Mouse (Mus musculus): ENCODE data around the gene Fgf7. TPM values are rescaled to one million over a fixed set of nuclear protein-coding genes. Genes with fewer than 3 reads are reported as not detected.

Fgf7 gene
- total RNA-seq, 2 experiments from 2014 or later = 2.4 to 2.5 TPM

- DNase-seq = peak; percentile 36 to 53
Observed at GRCm38 (mm10) chr2:126061037-126061773, 26.7 kb downstream of the Fgf7 start.

DNA sequence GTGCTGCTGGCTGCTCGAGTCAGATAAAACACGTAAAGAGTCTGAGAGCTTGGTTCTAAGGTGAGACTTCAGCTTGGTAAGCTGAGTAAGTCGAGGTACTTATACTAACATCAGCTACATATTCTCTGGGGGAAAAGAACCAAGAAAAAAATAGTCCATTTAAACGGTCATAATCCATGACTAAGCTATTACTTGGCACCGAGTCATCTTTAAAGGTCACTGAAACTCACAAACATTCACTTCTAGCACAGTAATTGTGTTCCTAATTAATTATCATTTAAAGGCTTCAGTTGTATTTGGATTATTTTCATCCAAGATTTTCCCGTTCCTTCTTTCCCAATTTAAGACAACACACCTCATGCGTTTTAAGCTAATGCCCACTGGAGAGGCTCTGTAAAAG is 28.4 kb downstream of the Fgf7 start:
- DNase-seq = no peak

GRCm38 (mm10) chr2:126064814-126065213 is 30.4 kb downstream of the Fgf7 start:
- no peak for DNase-seq

DNA sequence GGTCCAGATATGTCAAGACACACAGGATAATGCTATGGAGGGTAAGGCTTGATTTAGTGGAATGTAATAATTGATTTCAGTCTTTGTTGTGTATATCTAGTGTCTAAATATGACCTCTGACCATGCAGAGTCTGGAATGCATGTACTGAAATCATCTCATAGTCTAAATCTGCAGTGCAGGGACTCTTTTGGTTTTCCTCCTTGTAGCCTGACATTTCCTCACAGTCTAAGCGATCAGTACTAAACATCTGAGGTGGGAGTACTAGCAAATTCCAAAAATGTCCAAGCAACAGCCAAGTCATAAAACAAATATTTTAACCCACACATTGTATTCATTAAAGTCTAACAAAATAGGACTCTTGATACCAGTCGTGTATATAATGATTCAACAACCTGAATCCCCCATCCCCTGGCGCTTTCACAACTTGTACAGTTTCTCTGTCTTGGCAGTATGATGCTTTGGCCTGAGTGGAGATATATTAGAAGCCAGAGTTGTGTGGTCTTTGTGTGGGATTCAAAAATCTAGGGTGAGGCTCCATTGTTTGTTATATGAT is 30.9 kb downstream of the Fgf7 start:
- no peak for DNase-seq

DNA sequence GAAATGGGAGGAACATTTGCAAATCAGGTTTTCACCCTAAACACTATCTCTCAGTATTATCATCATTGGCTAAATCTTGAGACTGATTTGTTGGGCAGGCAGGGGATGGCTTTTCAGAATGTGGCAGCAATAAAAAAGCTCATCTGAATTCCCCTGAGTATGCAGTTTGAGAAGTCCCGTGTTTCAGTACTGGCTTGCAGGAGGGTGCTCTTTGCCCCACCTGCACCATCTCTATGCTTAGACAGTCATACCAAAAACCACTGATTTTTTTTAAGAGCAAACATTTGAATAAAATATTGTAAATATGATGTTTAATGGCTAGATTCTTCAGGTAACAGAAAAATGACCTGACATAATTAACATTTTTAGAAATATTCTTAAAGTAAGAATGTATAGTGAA is 35.3 kb downstream of the Fgf7 start:
- no peak for DNase-seq

DNA sequence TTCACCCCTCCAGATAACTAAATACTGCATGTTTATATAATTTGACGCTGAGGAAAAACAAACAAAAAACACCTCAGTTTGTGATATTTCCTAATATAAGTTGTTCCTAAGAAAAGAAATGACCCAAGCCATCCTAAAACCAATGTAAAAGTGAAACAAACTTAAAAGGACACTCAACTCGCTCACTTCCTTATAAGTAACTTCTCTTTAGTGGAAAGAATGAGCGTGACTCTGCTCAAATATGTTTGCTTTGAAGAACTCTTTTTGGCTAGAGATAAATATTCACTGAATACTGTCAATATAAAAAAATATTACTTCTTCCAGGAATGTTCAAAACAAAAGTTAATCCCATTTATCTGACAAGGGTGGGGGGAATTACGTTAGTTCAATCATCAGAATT is 39.3 kb downstream of the Fgf7 start:
- DNase-seq = no peak

DNA sequence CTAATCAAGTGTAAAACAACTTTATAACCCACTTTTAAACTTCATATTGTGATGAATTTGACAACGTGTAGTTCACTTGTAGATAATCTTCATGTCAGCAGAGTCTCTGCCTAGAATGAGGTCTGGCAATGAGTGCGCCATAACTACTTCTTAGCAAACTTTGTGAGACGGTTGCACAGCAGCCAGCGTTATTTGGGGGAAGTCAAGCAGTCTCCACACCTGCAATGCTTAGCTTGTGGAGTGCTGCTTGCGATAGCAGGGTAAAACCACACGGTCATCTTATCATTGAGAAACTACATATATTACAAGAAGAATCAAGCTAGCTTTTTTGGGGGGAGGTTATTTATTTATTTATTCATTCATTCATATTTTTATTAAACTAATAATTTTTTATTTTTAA is 42.0 kb downstream of the Fgf7 start:
- no peak for DNase-seq

DNA sequence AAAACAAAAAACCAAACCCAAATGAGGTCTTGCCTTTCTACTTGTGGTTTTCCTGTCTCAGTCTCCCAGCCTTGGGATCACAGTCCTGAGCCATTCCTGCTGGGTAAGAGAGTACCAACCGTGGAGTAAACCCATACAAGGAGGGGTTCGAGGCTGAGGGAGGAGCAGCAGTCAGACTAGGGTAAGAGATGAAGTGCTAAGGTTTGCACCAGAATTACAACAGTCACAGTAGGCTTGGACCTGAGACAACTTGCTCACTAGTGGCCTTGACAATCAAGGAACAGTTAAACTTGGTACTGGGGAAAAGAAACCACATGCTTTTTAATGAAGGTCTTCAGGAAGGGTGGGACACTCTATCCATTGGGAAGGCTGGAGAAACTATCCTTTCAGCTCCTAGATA is 44.6 kb downstream of the Fgf7 start:
- no peak for DNase-seq

DNA sequence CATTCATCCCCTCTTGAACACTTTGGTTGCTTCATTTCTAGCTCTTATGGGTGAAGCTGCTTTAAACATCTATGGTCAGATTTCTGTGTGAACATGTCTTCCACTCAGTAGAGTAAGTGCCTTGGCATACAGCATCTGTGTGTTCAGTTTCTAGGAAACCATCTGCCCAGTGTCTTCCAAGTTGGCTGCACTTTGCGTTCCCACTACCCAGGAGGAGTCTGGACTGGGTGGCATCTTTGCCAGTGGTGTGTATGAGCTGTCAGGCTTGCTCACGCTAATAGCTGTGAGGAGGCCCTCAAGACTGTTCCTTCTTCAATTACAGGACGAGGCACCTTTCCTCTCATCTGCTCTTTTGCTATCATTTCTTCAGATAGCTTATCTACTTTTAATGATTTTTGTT is 49.9 kb downstream of the Fgf7 start:
- DNase-seq = peak; percentile 45 to 64

GRCm38 (mm10) chr2:126086187-126086586 is 51.7 kb downstream of the Fgf7 start:
- DNase-seq = peak; percentile 41

DNA sequence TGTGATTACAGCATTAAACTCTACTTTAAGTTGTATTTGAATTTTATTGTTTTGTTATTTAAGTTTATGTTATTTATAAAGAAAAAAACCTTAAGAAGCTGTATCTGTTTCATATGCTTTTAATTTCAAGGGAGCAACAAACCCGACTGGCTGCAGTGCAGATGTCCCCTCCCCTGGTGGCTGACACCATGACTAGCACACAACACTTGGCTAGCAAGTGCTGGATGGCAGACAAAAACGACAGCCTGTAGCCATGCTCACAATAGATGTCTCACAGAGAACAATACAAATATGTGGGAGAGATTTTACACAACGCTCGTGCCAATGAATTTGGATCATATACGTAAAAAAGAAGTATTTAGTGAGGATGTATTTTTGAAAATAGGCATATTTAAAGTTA is 56.0 kb downstream of the Fgf7 start:
- DNase-seq = no peak

DNA sequence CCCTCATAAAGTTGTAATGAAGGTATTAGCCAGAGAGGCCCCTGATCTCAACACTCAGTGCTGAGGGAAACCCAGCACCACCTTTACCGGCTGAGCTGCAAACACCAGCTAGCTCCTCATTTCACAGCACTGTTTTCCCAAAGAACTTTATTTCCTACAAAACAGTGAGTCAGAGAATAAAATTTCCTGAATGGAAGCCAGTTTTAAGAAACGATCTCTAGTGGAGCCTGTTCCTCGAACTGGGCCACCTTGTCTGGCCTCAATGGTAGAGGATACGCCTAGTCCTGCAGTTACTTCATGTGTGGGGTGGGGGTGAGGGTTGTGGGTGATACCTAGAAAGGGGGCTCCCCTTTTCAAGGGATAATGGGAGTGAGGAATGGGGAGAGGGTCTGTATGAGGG is 60.2 kb downstream of the Fgf7 start:
- no peak for DNase-seq

Other genes with a start within 250 kb of the Fgf7 start
- 10 to 100 TPM; 12.1 to 12.7 TPM for gene Galk2, start 175.5 kb upstream of the Fgf7 start, total RNA-seq (2021)
- 10 to 100 TPM; 84.1 to 89.4 TPM for gene Cops2, start 175.5 kb upstream of the Fgf7 start, total RNA-seq (2021)
- gene Fam227b, start 117.3 kb downstream of the Fgf7 start, total RNA-seq (2021) = under 1 TPM in 1 of 2 experiments, not detected in 1; 0.17 TPM
- gene Dtwd1, start 117.5 kb downstream of the Fgf7 start, total RNA-seq (2021) = 1 to 10 TPM; 5.4 to 6.6 TPM
- gene Gm17555, start 180.4 kb downstream of the Fgf7 start, total RNA-seq (2021) = not detected